Mouse (Mus musculus) myocyte (in vitro differentiated cells): Measurements from ENCODE around the gene Pcsk4.

Experiments
- E2F4 ChIP-seq: IDR thresholded peaks from one replicate; pipeline ENCODE4 v1.6.1; 2011; ENCODE audit warnings: mild to moderate bottlenecking, control low read depth, moderate library complexity; ENCODE audit not compliant: insufficient read depth
- MAX ChIP-seq: IDR thresholded peaks from one replicate; pipeline ENCODE4 v1.6.1; 2011; ENCODE audit warnings: low read depth, mild to moderate bottlenecking, control low read depth
- MYOD1 ChIP-seq, 3 experiments: IDR thresholded peaks; one replicate each; pipeline ENCODE4 v1.6.1; 2011; ENCODE audit warnings: control low read depth in 2 of 3, low read depth in 2 of 3, mild to moderate bottlenecking in 2 of 3, moderate library complexity in 1 of 3; ENCODE audit not compliant: insufficient read length in 2 of 3, control insufficient read depth in 1 of 3
- MYOG ChIP-seq, 3 experiments: IDR thresholded peaks; one replicate each; pipeline ENCODE4 v1.6.1; 2011; ENCODE audit warnings: control low read depth in 2 of 3, low read depth in 2 of 3, mild to moderate bottlenecking in 2 of 3; ENCODE audit not compliant: insufficient read length in 2 of 3, control insufficient read depth in 1 of 3, insufficient read depth in 1 of 3
- POLR2A ChIP-seq: IDR thresholded peaks from one replicate; pipeline ENCODE4 v1.6.1; 2011; ENCODE audit warnings: low read depth, mild to moderate bottlenecking, control low read depth, moderate library complexity; ENCODE audit not compliant: insufficient read length
- POLR2AphosphoS2 ChIP-seq: IDR thresholded peaks from one replicate; pipeline ENCODE4 v1.6.1; 2011; ENCODE audit warnings: low read depth, control low read depth; ENCODE audit not compliant: insufficient read length
- REST ChIP-seq: IDR thresholded peaks from one replicate; pipeline ENCODE4 v1.6.1; 2011; ENCODE audit warnings: mild to moderate bottlenecking, control low read depth, moderate library complexity; ENCODE audit not compliant: insufficient read depth, insufficient read length
- SRF ChIP-seq: IDR thresholded peaks from one replicate; pipeline ENCODE4 v1.6.1; 2011; ENCODE audit warnings: low read depth; ENCODE audit not compliant: control insufficient read depth, insufficient read length
- TCF3 ChIP-seq: IDR thresholded peaks from one replicate; pipeline ENCODE4 v1.6.1; 2011; ENCODE audit warnings: low read depth, control low read depth; ENCODE audit not compliant: insufficient read length
- USF1 ChIP-seq: IDR thresholded peaks from one replicate; pipeline ENCODE4 v1.6.1; 2011; ENCODE audit warnings: low read depth, mild to moderate bottlenecking, control low read depth, moderate library complexity

- TF ChIP-seq POLR2A (no peak), MAX (no peak), SRF (no peak), USF1 (no peak), MYOD1 (IDR thresholded peaks at IDR 0.05; ENCODE audit: control insufficient read depth in 1 of 3, insufficient read length in 2 of 3, low read depth in 2 of 3) (no peak), POLR2AphosphoS2 (peak; percentile 24), E2F4 (no peak), TCF3 (no peak), REST (no peak), MYOG (IDR thresholded peaks at IDR 0.05; ENCODE audit: control insufficient read depth in 1 of 3, insufficient read depth in 1 of 3, insufficient read length in 2 of 3, low read depth in 2 of 3) (no peak)
Observed at GRCm38 (mm10) chr10:80341491-80342304, 12.4 kb upstream of the Pcsk4 start.
